Mouse (Mus musculus) heart, embryonic 12.5 days (tissue): ENCODE data around the gene Acsl5. TPM values are rescaled to one million over a fixed set of nuclear protein-coding genes. Genes with fewer than 3 reads are reported as not detected.

ENCODE experiments used
- ATAC-seq: fragments of 200-750 bp; cut with Nextera tagmentation; 2 replicates; pipeline ENCODE4 v1.8.0; 2017; ENCODE audit warnings: moderate TSS enrichment, moderate library complexity; ENCODE audit not compliant: insufficient number of reproducible peaks, low FRiP score
- H3K27ac ChIP-seq: fragments of 300-500 bp; sonication (generic); 2 replicates; pipeline ENCODE4 v1.5.1; 2016; ENCODE audit warnings: mild to moderate bottlenecking, moderate library complexity; ENCODE audit not compliant: poor library complexity, severe bottlenecking
- H3K27me3 ChIP-seq: fragments of 300-500 bp; sonication (generic); replicated peaks from 2 replicates; pipeline ENCODE4 v1.6.1; 2016; ENCODE audit warnings: mild to moderate bottlenecking, moderate library complexity
- H3K36me3 ChIP-seq: fragments of 300-500 bp; sonication (generic); 2 replicates; pipeline ENCODE4 v1.6.1; 2016; ENCODE audit warnings: mild to moderate bottlenecking, moderate library complexity
- H3K4me1 ChIP-seq: fragments of 300-500 bp; sonication (generic); replicated peaks from 2 replicates; pipeline ENCODE4 v1.6.1; 2016; ENCODE audit warnings: mild to moderate bottlenecking
- H3K4me2 ChIP-seq: fragments of 300-500 bp; sonication (generic); 2 replicates; pipeline ENCODE4 v1.6.1; 2016; ENCODE audit warnings: mild to moderate bottlenecking, moderate library complexity
- H3K4me3 ChIP-seq: fragments of 300-500 bp; sonication (generic); 2 replicates; pipeline ENCODE4 v1.5.1; 2016; ENCODE audit warnings: mild to moderate bottlenecking
- H3K9ac ChIP-seq: fragments of 300-500 bp; sonication (generic); 2 replicates; pipeline ENCODE4 v1.6.1; 2016; ENCODE audit warnings: mild to moderate bottlenecking, moderate library complexity
- H3K9me3 ChIP-seq: fragments of 300-500 bp; sonication (generic); replicated peaks from 2 replicates; pipeline ENCODE4 v1.6.1; 2016; ENCODE audit warnings: mild to moderate bottlenecking, moderate library complexity
- WGBS: fragments of 180-500 bp; shearing (Covaris S2); methylation state at CpG from one replicate; pipeline ENCODE4 v1.1.7; 2016; 5-methylcytosine and 5-hydroxymethylcytosine counted together
- polyA plus RNA-seq: library from polyadenylated mRNA; unstranded; fragments of >200 nt; fragmentation: Nextera tagmentation; extraction: Ambion mirVana; gene quantifications from 2 replicates; pipeline ENCODE4 v1.2.1, GENCODE M21; 2016

Acsl5 gene
- polyA plus RNA-seq, 1 experiment from 2014 or later, result 44.0 TPM

DNA sequence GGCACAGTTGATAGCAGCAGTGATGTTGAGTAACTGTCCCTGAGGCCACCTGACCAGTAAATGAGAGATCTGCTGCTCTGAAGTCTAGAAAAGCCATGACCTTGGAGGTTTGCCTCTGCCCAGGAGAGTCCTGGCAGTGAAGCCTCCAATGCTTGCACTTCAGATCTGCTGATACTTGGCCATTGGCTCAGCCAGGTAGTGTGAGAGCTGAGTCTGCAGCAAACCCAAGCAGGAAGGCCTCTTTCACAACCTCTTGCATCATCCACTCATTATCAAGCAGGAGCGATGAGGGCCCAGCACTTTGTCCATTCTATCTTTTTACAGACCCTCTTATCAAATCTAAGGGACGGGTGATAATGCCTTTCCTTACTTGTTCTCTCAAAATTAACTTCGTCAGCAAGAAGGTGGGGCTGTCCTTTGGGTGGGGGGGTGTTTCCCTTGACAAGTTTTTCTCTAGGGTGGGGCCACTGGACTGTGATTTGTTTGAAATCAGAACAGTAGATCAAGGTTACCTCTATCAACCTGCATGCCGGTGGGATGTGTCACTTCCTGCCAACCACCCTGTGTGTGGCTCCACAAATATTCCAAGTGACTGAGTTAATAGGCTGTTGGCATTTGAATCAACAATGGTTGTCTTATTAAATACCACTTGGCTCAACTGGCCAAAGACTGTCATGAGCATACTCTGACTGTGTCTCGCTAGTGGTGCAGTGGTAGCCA is 6.1 kb downstream of the Acsl5 start:
- ATAC-seq, result no peak
- Histone ChIP-seq H3K4me3 (no peak overlapping the region), H3K9ac (no peak overlapping the region), H3K4me2 (no peak overlapping the region), H3K9me3 (no peaks in the 10 kb centered on the region), H3K27ac (no peak overlapping the region), H3K4me1 (peaks cover 26% of the 10 kb centered on the region), H3K27me3 (no peaks in the 10 kb centered on the region), H3K36me3 (no peaks in the 10 kb centered on the region)
- 53% methylated on average over 5 of the region's 5 CpGs for WGBS

GRCm38 (mm10) chr19:55258514-55258913 is 6.8 kb downstream of the Acsl5 start:
- peaks cover 24% of the 10 kb centered on the region for H3K4me1 ChIP-seq
- no peak overlapping the region for H3K4me2 ChIP-seq
- no peaks in the 10 kb centered on the region for H3K27me3 ChIP-seq
- H3K9ac ChIP-seq, result no peak overlapping the region
- WGBS, result 85% methylated on average over 5 of the region's 5 CpGs
- no peak overlapping the region for H3K4me3 ChIP-seq
- no peaks in the 10 kb centered on the region for H3K36me3 ChIP-seq
- no peak overlapping the region for H3K27ac ChIP-seq
- no peaks in the 10 kb centered on the region for H3K9me3 ChIP-seq
- no peak for ATAC-seq

DNA sequence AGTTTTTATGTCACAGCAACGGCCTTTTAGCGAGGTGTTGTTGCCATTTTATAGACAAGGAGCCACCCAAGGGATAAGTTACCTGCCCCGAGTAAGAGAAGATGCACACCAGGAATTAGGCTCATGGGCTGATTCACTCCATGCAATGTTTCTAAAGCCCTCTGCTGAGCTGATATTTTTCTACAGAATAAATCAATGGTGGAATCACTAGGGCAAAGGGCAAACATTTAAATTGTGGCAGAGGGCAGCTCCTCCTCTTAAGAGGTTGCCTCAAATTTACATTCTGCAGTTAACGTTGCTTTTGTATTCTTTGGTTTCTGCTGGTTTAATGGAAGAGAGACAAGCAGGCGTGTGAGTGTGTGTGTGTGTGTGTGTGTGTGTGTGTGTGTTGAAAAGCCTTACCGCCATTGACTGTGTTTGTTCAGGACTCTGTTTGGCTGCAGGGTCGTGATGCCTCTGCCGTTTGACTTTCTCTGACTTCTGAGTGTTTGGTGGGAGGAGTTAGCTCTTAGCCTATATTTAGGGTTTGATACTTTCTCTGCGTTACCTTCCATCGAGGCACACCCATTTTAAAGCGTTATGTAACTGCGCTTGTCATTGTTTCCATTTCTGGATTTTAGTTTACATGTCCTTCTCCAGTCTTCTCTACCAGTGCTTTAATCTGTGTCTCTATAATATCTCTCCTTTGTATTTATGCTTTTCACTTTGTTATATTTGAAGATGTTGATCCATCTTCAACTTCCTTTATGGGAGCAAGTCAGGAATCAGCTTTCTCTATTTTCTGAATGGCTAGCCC is 8.8 kb downstream of the Acsl5 start:
- Histone ChIP-seq H3K9ac (no peak overlapping the region), H3K27ac (no peak overlapping the region), H3K27me3 (no peaks in the 10 kb centered on the region), H3K9me3 (no peaks in the 10 kb centered on the region), H3K36me3 (no peaks in the 10 kb centered on the region), H3K4me1 (peaks cover 16% of the 10 kb centered on the region), H3K4me2 (no peak overlapping the region), H3K4me3 (no peak overlapping the region)
- 66% methylated on average over 12 of the region's 12 CpGs for WGBS
- no peak for ATAC-seq

DNA sequence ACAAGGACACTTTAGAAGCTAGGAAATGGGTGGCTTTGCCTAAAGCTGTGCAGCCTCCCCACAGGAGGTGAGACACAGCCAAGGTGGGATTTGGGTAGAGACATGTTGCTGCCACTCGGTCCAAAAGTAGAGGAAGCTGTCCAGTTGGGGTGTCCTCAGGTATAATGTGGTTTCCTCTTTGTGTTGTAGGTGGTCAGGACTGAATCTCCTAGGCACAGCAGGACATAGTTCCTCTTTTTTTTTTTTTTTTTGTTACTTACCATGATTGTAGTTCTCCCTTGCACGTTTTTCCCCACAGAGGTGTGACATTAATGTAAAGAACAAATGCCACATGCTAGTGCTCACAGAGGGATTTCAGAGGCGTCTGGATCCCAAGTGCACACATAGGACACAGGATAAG is 13.5 kb downstream of the Acsl5 start:
- Histone ChIP-seq H3K4me1 (0 out of 2 replicates have a peak, but pooled peaks cover 5% of the 10 kb centered on the region), H3K4me2 (no peak overlapping the region), H3K9ac (no peak overlapping the region), H3K9me3 (no peaks in the 10 kb centered on the region), H3K4me3 (no peak overlapping the region), H3K27me3 (no peaks in the 10 kb centered on the region), H3K27ac (no peak overlapping the region), H3K36me3 (0 out of 2 replicates have a peak, but pooled peaks cover 7% of the 10 kb centered on the region)
- ATAC-seq, result no peak
- WGBS, result 69% methylated on average over 3 of the region's 3 CpGs

DNA sequence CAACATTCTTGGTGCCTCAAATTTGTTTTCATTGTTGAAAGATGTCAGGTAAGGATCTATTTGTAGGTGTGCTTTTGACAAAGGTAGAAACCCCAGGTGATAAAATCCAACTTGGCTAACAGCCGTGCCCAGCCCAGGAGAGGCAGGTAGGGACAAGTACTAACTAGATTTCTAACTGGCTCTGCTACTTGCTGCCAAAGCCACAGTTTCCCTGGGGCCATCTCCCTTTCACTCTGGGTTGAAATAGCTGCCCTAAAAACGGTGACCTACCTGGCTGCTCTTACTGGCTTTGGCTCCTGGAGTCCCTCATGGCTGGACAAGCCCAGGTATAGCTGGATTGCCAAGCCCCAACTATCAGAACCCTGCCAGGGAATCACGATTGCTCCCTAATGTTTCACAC is 15.0 kb downstream of the Acsl5 start:
- H3K4me1 ChIP-seq, result peaks cover 11% of the 10 kb centered on the region; the same call in 1 of the 2 replicates
- no peak overlapping the region for H3K4me2 ChIP-seq
- H3K9ac ChIP-seq, result no peak overlapping the region
- ATAC-seq, result no peak
- no peaks in the 10 kb centered on the region for H3K9me3 ChIP-seq
- no peak overlapping the region for H3K27ac ChIP-seq
- H3K27me3 ChIP-seq, result no peaks in the 10 kb centered on the region
- 0 out of 2 replicates have a peak, but pooled peaks cover 10% of the 10 kb centered on the region for H3K36me3 ChIP-seq
- WGBS, result 76% methylated on average over 3 of the region's 3 CpGs
- no peak overlapping the region for H3K4me3 ChIP-seq

- 69% methylated on average over 3 of the region's 3 CpGs for WGBS
Observed at GRCm38 (mm10) chr19:55268150-55268549, 16.4 kb downstream of the Acsl5 start.

GRCm38 (mm10) chr19:55269051-55269450 is 17.3 kb downstream of the Acsl5 start:
- no peaks in the 10 kb centered on the region for H3K27me3 ChIP-seq
- peaks cover 11% of the 10 kb centered on the region; the same call in 1 of the 2 replicates for H3K4me1 ChIP-seq
- WGBS, result 70% methylated on average over 5 of the region's 5 CpGs
- H3K4me2 ChIP-seq, result no peak overlapping the region
- ATAC-seq, result no peak
- no peak overlapping the region for H3K27ac ChIP-seq
- H3K4me3 ChIP-seq, result no peak overlapping the region
- no peaks in the 10 kb centered on the region for H3K9me3 ChIP-seq
- peaks cover 19% of the 10 kb centered on the region for H3K36me3 ChIP-seq
- H3K9ac ChIP-seq, result no peak overlapping the region

More at GRCm38 (mm10) chr19:55268150-55268549, 16.4 kb downstream of the Acsl5 start:
- no peak overlapping the region for H3K4me3 ChIP-seq
- H3K9me3 ChIP-seq, result no peaks in the 10 kb centered on the region
- no peak overlapping the region for H3K27ac ChIP-seq
- no peak for ATAC-seq
- peaks cover 15% of the 10 kb centered on the region for H3K36me3 ChIP-seq
- H3K4me2 ChIP-seq, result no peak overlapping the region
- no peak overlapping the region for H3K9ac ChIP-seq
- H3K4me1 ChIP-seq, result peaks cover 11% of the 10 kb centered on the region; the same call in 1 of the 2 replicates
- H3K27me3 ChIP-seq, result no peaks in the 10 kb centered on the region

DNA sequence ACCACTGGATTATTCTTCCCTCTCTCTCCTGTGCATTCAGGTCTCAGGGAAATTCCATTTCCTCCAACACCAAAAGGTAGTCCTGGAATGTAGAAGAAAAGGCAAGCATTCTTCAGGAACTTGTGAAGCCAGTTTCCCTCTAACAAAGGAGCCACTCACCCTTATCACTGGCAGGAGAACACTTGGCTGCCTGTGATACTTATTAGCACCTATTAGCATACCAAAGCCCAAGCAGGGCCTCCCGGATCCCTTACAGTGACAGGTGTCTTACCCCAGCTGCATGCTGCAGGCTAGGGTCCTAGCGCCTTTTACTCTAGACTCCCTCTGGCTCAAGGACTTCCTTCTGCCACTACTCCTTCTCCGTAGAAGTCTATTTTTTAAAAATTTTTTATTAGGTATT is 19.7 kb downstream of the Acsl5 start:
- Histone ChIP-seq H3K9ac (no peak overlapping the region), H3K36me3 (peaks cover 19% of the 10 kb centered on the region), H3K9me3 (no peaks in the 10 kb centered on the region), H3K27me3 (no peaks in the 10 kb centered on the region), H3K4me3 (no peak overlapping the region), H3K27ac (no peak overlapping the region), H3K4me1 (peaks cover 11% of the 10 kb centered on the region; the same call in 1 of the 2 replicates), H3K4me2 (no peak overlapping the region)
- ATAC-seq, result no peak
- WGBS, result 42% methylated on average over 3 of the region's 3 CpGs

GRCm38 (mm10) chr19:55273340-55273739 is 21.6 kb downstream of the Acsl5 start:
- WGBS, result 46% methylated on average over 6 of the region's 6 CpGs
- Histone ChIP-seq H3K9me3 (no peaks in the 10 kb centered on the region), H3K9ac (no peak overlapping the region), H3K36me3 (peaks cover 26% of the 10 kb centered on the region), H3K27ac (no peak overlapping the region), H3K27me3 (no peaks in the 10 kb centered on the region), H3K4me3 (no peak overlapping the region), H3K4me1 (peaks cover 7% of the 10 kb centered on the region; the same call in 1 of the 2 replicates), H3K4me2 (no peak overlapping the region)
- no peak for ATAC-seq

DNA sequence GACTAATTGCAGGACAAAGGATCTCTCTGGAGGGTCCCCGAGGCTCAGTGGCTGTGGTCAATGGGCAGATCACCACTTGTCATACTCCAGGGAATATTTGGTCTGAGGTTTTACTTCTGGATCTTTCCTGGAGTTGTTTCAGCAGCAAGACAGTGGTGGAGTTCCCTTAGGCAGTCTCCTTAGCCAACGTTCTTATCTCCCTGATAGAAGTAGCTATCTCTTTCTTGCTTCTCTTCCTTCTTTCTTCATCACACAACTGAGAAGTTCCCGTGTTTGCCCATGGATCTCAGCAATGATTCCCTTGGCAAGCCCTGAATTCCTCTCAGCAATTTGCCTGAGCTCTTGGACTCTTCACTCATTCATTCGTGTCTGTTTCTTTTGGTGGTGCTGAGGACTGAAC is 24.4 kb downstream of the Acsl5 start:
- no peak for ATAC-seq
- Histone ChIP-seq H3K4me3 (no peak overlapping the region), H3K27ac (no peak overlapping the region), H3K9me3 (no peaks in the 10 kb centered on the region), H3K9ac (no peak overlapping the region), H3K4me1 (peaks cover 3% of the 10 kb centered on the region; the same call in 1 of the 2 replicates), H3K36me3 (peaks cover 33% of the 10 kb centered on the region), H3K27me3 (no peaks in the 10 kb centered on the region), H3K4me2 (no peak overlapping the region)
- WGBS, result 69% methylated on average over 4 of the region's 4 CpGs

GRCm38 (mm10) chr19:55276770-55277169 is 25.0 kb downstream of the Acsl5 start:
- H3K9ac ChIP-seq, result no peak overlapping the region
- WGBS, result 66% methylated on average over 3 of the region's 3 CpGs
- no peaks in the 10 kb centered on the region for H3K9me3 ChIP-seq
- H3K4me1 ChIP-seq, result no peaks in the 10 kb centered on the region
- no peak for ATAC-seq
- H3K4me2 ChIP-seq, result no peak overlapping the region
- H3K4me3 ChIP-seq, result no peak overlapping the region
- no peaks in the 10 kb centered on the region for H3K27me3 ChIP-seq
- H3K36me3 ChIP-seq, result peaks cover 34% of the 10 kb centered on the region
- no peak overlapping the region for H3K27ac ChIP-seq
